Mouse (Mus musculus): ENCODE results near the gene Cd47.

The Cd47 gene

DNA sequence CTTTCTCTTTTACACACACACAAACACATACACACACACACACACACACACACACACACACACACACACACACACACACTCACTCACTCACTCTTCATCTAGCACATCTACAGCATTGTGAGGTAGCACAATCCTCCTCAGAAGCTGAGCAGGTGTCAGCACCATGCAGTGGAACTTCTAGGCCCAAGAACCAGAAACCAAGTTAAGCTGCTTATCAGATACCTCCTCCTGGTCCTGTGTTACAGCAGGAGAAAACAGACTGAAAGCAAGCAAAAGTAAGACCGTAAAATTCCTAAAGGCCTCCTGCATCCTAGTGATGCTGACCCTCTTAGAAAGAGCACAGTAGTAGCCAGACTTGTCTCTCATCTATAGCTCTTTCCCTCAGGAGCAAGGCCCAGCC is 67.9 kb downstream of the Cd47 start:
- DNase-seq (ENCODE audit: low spot score), result no peak

GRCm38 (mm10) chr16:49873918-49874317 is 73.6 kb downstream of the Cd47 start:
- no peak for DNase-seq (ENCODE audit: low spot score)

GRCm38 (mm10) chr16:49874546-49874945 is 74.2 kb downstream of the Cd47 start:
- no peak for DNase-seq (ENCODE audit: low spot score)

DNA sequence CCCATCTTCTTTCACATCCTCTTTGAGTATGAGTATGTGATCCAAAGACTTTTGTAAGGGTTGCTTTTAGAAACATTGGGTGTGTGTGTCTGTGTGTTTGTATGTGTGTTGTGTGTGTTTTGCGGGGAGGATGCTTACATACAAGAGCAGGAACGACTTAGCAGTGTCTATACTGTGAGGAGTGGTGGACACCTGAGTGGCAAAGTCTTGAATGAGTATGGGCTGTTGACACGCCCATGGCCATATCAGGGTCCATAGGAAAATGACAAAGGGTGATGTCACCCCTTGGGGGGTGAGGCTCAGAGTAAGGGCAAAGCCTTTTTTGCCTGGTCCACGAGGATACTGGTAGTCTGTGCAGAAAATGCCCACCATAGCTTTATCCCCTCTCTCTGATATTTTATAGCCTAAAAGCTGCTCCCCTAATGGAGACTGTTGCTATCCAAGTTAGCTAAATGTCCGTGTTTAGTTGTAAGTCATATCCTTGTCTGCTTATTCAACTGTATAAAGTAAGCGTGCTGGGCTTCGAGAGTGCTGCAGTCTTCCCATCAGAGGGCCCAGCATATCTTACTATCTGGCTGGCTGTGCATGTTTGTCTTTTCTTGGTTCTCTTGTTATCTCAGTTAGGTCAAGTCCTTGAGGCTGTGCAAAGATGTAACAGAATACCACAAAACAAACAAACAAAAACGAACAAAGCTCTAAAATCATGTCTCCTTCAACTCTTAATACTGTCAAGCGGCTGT is 76.1 kb downstream of the Cd47 start:
- no peak for DNase-seq (ENCODE audit: low spot score)

DNA sequence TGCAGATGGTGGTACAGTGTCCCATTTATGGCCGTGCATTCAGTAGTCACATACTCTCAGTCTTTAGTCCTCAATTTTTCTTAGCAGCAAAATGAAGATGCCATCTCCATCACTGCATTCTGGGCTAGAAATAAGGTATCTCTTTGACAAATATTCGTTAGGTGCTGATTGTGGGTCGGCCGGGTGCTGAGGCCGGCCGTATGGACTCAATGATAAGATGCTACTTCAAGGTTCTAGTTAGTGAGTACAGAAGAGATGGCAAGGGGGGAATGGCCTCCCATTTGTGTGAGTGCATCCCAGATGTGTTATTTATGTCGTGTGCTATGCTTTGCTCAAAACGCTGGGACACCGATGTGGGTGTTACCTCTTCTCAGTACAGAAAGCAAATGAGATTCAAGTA is 76.9 kb downstream of the Cd47 start:
- DNase-seq (ENCODE audit: low spot score), result no peak

DNA sequence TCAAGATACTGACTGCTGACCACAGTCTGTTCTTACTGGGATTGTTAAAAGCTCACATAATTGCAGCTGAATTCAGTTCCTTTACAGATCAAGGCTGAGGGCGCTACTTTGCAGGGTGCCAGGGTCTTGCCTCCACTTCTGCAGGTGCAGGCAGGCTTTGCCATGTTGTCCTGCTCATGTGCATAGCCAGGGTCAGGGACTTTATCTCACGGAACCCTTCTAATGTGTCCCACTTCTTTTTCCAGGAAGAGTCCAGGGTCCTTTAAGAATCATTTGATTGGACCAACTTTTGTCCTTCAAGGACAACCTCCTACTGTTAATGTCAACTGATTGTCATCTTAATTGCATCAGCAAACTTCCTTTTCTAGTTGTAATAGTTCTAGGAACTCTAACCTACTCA is 77.7 kb downstream of the Cd47 start:
- DNase-seq (ENCODE audit: low spot score), result no peak

- DNase-seq (ENCODE audit: low spot score), result no peak
Measured at GRCm38 (mm10) chr16:49886403-49887066, 86.2 kb downstream of the Cd47 start.

GRCm38 (mm10) chr16:49887290-49887689 is 87.0 kb downstream of the Cd47 start:
- no peak for DNase-seq (ENCODE audit: low spot score)

DNA sequence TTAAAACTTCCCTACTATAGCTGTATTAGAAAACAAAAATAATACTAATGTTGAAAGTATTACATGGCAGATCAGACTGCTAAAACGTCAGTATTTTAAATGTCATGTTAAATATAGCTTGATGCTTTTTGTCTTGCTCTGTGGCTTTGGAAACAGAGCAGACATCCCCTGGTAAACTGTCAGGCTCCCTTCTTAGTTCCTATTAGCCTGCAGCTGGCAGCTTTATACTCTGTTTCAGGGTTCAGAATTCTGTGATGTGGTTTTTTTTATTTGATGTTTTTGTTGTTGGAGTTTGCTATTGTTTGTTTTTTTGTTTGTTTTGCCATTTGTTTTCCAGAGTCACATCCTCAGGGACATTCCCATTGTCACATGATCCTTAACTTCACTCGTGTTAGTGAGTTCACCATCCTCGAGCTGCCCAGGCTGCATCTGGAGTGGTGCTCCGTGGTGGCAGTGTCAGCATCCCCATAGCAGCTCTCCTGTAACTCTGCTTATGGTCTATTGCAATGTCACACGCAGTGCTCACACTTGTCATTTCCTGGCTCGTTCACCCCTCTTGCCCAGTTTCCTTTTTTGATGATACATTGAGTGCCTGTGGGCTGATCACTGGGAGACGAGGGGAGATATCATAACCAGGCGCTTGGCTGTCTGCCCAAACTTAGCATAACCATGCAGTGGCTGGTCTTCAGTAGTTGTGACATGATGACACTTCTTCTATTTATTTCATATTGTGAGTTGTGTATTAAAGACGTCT is 87.7 kb downstream of the Cd47 start:
- no peak for DNase-seq (ENCODE audit: low spot score)

DNA sequence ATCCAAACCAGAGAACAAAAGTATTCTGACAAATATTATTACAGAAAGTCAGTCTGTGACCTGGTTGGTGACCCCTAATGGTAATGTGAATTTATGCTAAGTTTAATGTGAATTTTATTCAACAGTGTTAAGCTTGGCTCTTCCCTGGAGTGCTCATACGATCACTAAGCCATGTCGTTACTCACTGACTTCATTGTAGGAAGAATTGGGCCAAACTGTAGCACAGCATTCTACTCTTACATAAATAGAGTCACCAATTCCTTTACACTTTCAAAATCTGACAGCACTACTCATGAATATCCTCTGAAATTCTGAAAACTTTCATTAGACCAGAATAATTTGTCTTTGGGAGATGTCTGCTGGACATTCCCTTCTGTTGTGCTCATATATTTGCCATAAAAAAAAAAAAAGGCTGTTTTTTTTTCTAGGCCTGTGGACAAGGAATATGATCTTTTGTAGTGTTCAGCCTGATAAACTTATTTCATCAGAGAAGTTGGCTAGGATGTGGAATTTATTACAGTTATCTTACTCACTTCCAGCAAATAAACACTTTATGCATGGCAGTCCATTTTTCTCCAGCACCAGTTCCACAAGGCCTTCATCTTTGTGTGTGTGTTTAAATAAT is 88.8 kb downstream of the Cd47 start:
- no peak for DNase-seq (ENCODE audit: low spot score)

- no peak for DNase-seq (ENCODE audit: low spot score)
Measured at GRCm38 (mm10) chr16:49892252-49892651, 91.9 kb downstream of the Cd47 start.

DNA sequence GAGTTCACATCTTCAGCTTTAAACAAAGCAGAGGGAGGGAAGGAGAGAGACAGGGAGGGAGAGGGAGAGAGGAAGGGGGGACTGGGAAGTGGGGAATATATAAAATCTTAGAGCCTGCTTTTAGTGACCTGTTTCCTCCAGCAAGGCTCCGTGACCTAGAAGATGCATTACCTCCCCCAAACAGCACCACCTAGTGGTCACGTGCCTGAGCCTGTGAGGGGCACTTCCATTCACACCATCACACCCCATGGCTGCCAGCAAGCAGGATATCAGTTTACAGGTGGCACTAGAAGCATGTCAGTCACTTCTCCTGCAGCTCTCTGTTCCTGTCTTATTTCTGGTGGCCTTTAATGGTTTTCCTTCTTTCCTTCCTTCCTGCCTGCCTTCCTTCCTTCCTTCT is 92.6 kb downstream of the Cd47 start:
- DNase-seq (ENCODE audit: low spot score), result peak; percentile 61

DNA sequence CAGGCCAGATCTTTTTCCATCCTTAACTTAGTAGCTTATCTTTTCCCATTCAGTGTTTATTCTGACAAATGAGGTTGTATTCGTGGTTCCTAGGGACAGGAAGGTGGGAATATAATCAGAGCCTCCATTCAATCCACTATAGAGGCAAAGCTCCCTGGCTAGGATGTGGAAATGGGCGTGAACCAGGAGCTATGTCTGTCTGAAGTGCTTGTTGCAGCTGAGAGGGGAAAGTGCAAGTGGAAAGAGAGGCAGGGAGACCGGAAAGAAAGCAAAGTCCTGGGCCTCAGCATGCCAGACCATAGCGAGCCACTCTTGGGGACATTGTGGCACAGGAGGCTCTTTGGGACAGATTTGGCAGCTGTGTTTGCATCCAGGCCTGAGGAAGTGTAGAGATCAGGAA is 94.3 kb downstream of the Cd47 start:
- no peak for DNase-seq (ENCODE audit: low spot score)

DNA sequence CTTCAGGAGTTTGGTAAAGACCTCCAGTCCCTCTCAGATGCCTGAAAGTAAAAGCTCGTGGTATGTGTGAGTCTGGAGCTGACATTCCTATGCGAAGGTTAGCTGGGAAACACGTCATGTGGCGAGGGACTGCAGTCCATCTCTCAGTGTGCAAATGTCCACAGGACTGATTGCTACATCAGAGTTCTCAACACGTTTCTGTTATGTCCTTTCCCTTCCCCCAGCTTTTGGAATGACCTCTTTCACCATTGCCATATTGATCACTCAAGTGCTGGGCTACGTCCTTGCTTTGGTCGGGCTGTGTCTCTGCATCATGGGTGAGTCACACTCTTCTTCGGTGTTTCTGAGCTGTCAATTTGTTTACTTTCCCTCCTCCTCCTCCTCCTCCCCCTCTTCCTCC is 95.8 kb downstream of the Cd47 start:
- no peak for DNase-seq (ENCODE audit: low spot score)

- no peak for DNase-seq (ENCODE audit: low spot score)
Measured at GRCm38 (mm10) chr16:49901395-49901794, 101.1 kb downstream of the Cd47 start.

DNA sequence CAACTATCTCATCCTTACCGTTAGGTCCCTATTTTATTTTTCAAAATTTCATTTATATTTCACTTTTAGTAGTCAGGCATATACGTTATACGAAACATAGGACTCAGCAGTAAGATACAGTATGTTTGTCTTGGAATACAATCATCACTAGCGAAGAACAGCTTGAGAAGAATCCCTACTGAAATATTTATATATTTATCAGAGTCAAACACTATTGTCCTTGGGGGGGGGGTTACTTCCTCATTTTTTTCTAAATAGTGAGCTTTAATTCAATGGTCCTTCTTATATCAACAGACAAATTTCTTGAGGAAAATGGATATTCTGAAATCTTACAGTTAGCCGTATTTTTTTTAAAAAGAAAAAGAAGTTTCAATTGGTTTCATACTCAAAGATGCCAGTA is 101.8 kb downstream of the Cd47 start:
- no peak for DNase-seq (ENCODE audit: low spot score)

- no peak for DNase-seq (ENCODE audit: low spot score)
Measured at GRCm38 (mm10) chr16:49904248-49904930, 104.1 kb downstream of the Cd47 start.

- DNase-seq (ENCODE audit: low spot score), result no peak
Measured at GRCm38 (mm10) chr16:49905041-49905440, 104.7 kb downstream of the Cd47 start.

DNA sequence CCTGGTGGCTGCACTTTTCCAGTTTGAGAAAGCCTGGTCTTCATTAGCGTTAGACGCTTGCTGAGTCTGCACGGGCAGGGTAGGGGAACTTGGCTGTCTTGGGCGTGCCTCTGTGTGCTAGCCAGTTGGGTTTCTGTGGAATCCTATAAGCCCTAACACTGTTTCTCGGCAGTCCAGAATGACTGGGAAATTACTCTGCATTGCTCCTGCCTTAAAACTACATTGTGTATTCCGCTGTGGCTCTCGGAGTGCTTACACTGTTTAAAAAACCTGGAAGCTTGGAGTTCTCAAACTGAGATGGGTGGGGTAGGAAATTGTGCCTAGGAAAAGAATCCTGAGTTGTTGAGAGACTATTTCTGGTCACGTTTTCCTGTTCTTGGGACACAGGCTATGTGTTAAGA is 105.3 kb downstream of the Cd47 start:
- DNase-seq (ENCODE audit: low spot score), result no peak

GRCm38 (mm10) chr16:49906066-49906465 is 105.7 kb downstream of the Cd47 start:
- DNase-seq (ENCODE audit: low spot score), result no peak

DNA sequence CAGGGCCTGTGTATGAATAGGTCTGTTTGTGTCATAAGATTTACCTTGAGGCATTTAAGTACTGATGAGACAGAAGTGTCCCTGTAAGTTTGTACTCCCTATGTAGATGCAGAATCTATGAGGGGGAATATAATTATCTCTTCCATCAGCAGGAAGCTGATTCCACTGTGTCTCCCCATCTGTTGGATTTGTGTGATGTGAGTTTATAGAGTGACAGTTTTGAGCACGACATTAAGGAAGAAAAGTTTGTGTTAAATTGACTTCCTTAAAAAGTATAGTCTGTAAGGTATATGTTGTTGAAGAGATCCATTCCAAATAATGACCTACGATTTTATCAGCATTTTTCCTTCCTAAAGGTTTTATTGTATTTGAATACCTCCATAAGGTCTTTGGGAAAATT is 106.6 kb downstream of the Cd47 start:
- DNase-seq (ENCODE audit: low spot score), result no peak

DNA sequence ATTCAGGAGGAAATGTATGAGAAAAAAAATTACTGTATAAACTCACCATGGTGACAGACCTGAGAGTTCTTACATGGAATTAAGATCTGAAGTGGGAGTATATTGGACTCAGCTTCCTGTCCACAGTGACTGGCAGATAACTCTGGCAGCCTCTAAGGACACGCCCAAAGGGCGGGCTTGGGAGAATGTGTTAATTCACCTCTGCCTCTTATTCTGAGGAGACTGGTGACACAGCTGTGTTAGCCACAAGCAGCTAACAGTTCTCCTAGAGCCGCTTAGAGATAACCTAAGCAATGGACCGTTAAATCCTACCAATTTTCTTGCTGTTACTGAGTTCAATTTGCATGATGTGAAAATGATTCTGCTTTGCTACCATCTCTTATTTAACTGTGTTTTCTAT is 107.0 kb downstream of the Cd47 start:
- DNase-seq (ENCODE audit: low spot score), result peak; percentile 49
